Mouse (Mus musculus) midbrain, embryonic 10.5 days (tissue): ENCODE measurements at regions not wholly inside any gene's neighbourhood (a gene's known extent, or its start where the extent isn't known, plus 50 kb on each side); places are given as distances from the start of the nearest gene placed in this dataset.

Source experiments
- DNase-seq: peaks from one replicate; pipeline ENCODE4 v3.0.0-alpha.2; 2017; ENCODE audit warnings: low spot score
- H3K27ac ChIP-seq: fragments of 300-500 bp; sonication (generic); replicated peaks from 2 replicates; pipeline ENCODE4 v1.5.1; 2016; ENCODE audit warnings: mild to moderate bottlenecking
- H3K27me3 ChIP-seq: fragments of 300-500 bp; sonication (generic); 2 replicates; pipeline ENCODE4 v1.6.1; 2016; ENCODE audit warnings: low read depth, mild to moderate bottlenecking; ENCODE audit not compliant: poor library complexity, severe bottlenecking
- H3K36me3 ChIP-seq: fragments of 300-500 bp; sonication (generic); 2 replicates; pipeline ENCODE4 v1.6.1; 2016; ENCODE audit warnings: mild to moderate bottlenecking, moderate library complexity
- H3K4me1 ChIP-seq: fragments of 300-500 bp; sonication (generic); 2 replicates; pipeline ENCODE4 v1.6.1; 2016
- H3K4me3 ChIP-seq: fragments of 300-500 bp; sonication (generic); 2 replicates; pipeline ENCODE4 v1.5.1; 2016; ENCODE audit warnings: mild to moderate bottlenecking, moderate library complexity
- H3K9me3 ChIP-seq: fragments of 300-500 bp; sonication (generic); replicated peaks from 2 replicates; pipeline ENCODE4 v1.6.1; 2016; ENCODE audit warnings: mild to moderate bottlenecking
- WGBS: fragments of 180-500 bp; shearing (Covaris S2); methylation state at CpG from one replicate; pipeline ENCODE4 v1.1.7; 2016; 5-methylcytosine and 5-hydroxymethylcytosine counted together

DNA sequence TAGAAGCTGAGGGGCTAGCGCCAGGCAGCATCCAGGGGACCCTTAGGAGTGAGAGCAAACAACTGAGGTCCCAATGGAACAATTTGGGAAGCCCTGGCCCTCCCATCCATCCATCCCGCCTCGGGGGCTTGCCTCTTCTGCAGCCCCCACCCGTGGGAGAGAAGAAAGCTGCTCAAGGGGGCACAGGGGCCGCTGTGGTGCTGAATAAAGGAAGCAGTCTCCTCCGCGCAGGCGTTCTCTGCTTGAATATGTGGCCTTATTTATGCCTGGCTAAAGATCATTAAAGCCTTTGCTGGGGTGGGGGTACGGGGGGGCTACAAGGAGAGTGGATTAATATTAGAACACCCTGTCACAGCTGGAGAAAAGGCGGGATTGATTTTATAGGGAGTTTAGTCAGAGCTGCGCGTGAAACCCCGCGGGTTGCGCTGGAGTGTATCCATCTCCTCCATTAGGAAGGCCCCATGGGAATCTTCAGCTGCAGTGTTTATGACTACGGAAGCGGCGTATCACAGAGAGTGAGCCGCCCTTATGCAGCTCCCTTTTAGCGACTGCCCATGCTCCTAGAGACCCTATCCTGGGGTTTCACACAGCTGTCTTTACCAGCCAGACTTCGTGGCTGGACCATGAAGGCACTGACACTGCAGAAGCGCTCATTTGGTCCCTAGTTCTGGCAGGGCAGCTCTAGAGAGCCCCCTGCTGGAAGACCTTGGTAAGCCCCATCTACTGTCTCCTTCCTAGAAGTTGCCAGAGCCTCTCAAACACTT lies 183.9 kb upstream of the Gm4791 start:
- H3K36me3 ChIP-seq: no peaks in the 10 kb centered on the region
- 17% methylated on average over 22 of the region's 22 CpGs for WGBS
- H3K9me3 ChIP-seq: no peaks in the 10 kb centered on the region
- peaks cover 25% of the 10 kb centered on the region for H3K27me3 ChIP-seq
- peak; percentile 80 for DNase-seq
- H3K27ac ChIP-seq: peak overlapping the region; percentile 72
- peak overlapping the region; percentile 49 for H3K4me3 ChIP-seq
- H3K4me1 ChIP-seq: peaks cover 9% of the 10 kb centered on the region

DNA sequence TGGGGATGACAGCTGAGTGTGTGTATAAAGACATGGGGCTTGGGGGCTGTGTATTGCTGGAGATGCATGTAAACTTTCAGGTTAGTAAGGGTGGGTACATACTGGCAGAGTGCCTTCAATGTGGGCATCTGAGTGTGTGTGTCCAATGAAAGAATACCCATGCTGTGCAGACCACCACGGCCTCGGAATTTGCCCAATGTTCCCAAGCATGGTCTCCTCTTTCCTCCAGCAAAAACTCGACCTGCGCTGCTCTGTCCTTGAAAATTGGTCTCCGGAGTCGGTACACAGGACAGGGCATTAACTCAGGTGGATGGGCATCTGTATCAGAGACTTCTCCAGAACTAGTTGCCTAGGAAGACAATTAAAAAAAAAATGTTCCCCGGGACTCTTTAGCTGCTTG lies 188.3 kb upstream of the Gm4791 start:
- no peak overlapping the region for H3K27ac ChIP-seq
- no peak overlapping the region for H3K4me3 ChIP-seq
- H3K36me3 ChIP-seq: no peaks in the 10 kb centered on the region
- peaks cover 16% of the 10 kb centered on the region for H3K4me1 ChIP-seq
- no peaks in the 10 kb centered on the region for H3K9me3 ChIP-seq
- DNase-seq: no peak
- H3K27me3 ChIP-seq: peaks cover 29% of the 10 kb centered on the region
- 90% methylated on average over 7 of the region's 7 CpGs for whole genome bisulfite sequencing

DNA sequence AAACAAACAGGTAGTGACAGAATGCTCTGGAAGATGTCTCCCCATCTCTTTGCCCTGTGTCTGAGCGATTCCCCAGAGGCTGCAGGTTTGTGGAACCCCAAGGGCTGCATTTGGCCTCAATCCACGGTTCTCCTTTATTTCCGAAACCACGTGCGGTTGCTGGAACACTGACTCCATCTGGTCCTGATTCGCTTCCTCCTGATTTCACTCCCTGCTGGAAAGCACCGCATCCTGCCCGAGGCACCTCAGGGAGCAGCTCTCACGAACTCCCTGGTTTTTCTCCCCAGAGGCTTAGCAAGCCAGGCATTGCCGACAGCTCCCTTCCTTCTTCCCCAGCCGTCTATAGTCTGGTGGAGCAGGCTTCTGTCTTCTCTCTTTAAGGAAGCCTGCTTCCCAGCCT lies 203.1 kb upstream of the Gm4791 start:
- no peak overlapping the region for H3K27ac ChIP-seq
- 67% methylated on average over 11 of the region's 11 CpGs for WGBS
- H3K36me3 ChIP-seq: no peaks in the 10 kb centered on the region
- no peaks in the 10 kb centered on the region for H3K27me3 ChIP-seq
- no peaks in the 10 kb centered on the region for H3K4me1 ChIP-seq
- H3K4me3 ChIP-seq: no peak overlapping the region
- H3K9me3 ChIP-seq: no peaks in the 10 kb centered on the region
- no peak for DNase-seq

GRCm38 (mm10) chr9:46789036-46789435 lies 209.5 kb upstream of the Gm4791 start:
- Histone ChIP-seq H3K4me1 (no peaks in the 10 kb centered on the region), H3K9me3 (no peaks in the 10 kb centered on the region), H3K27me3 (no peaks in the 10 kb centered on the region), H3K4me3 (no peak overlapping the region), H3K27ac (no peak overlapping the region), H3K36me3 (no peaks in the 10 kb centered on the region)
- WGBS: 78% methylated on average over 10 of the region's 10 CpGs
- no peak for DNase-seq

GRCm38 (mm10) chr9:46788456-46788855 lies 210.1 kb upstream of the Gm4791 start:
- Histone ChIP-seq H3K36me3 (no peaks in the 10 kb centered on the region), H3K27me3 (no peaks in the 10 kb centered on the region), H3K4me1 (no peaks in the 10 kb centered on the region), H3K4me3 (no peak overlapping the region), H3K9me3 (no peaks in the 10 kb centered on the region), H3K27ac (no peak overlapping the region)
- no peak for DNase-seq
- WGBS: 91% methylated on average over 5 of the region's 5 CpGs

- DNase-seq: no peak
- H3K27me3 ChIP-seq: no peaks in the 10 kb centered on the region
- H3K36me3 ChIP-seq: no peaks in the 10 kb centered on the region
- WGBS: 90% methylated on average over 17 of the region's 17 CpGs
- no peaks in the 10 kb centered on the region for H3K9me3 ChIP-seq
- H3K4me3 ChIP-seq: no peak overlapping the region
- H3K4me1 ChIP-seq: no peaks in the 10 kb centered on the region
- no peak overlapping the region for H3K27ac ChIP-seq
These were observed 214.1 kb upstream of the Gm4791 start for GRCm38 (mm10) chr9:46784355-46784975.

- DNase-seq: no peak
- Histone ChIP-seq H3K4me1 (no peaks in the 10 kb centered on the region), H3K9me3 (no peaks in the 10 kb centered on the region), H3K36me3 (no peaks in the 10 kb centered on the region), H3K27ac (no peak overlapping the region), H3K4me3 (no peak overlapping the region), H3K27me3 (no peaks in the 10 kb centered on the region)
- 88% methylated on average over 12 of the region's 12 CpGs for WGBS
These were observed 214.8 kb upstream of the Gm4791 start for GRCm38 (mm10) chr9:46783597-46784354.

GRCm38 (mm10) chr9:46781681-46782080 lies 216.9 kb upstream of the Gm4791 start:
- DNase-seq: no peak
- WGBS: 89% methylated on average over 8 of the region's 8 CpGs
- Histone ChIP-seq H3K27ac (no peak overlapping the region), H3K9me3 (no peaks in the 10 kb centered on the region), H3K27me3 (no peaks in the 10 kb centered on the region), H3K36me3 (no peaks in the 10 kb centered on the region), H3K4me3 (no peak overlapping the region), H3K4me1 (no peaks in the 10 kb centered on the region)

- Histone ChIP-seq H3K27me3 (no peaks in the 10 kb centered on the region), H3K27ac (no peak overlapping the region), H3K4me1 (no peaks in the 10 kb centered on the region), H3K9me3 (no peaks in the 10 kb centered on the region), H3K4me3 (no peak overlapping the region), H3K36me3 (no peaks in the 10 kb centered on the region)
- DNase-seq: no peak
- 92% methylated on average over 6 of the region's 6 CpGs for WGBS
These were observed 219.8 kb upstream of the Gm4791 start for GRCm38 (mm10) chr9:46778769-46779168.

DNA sequence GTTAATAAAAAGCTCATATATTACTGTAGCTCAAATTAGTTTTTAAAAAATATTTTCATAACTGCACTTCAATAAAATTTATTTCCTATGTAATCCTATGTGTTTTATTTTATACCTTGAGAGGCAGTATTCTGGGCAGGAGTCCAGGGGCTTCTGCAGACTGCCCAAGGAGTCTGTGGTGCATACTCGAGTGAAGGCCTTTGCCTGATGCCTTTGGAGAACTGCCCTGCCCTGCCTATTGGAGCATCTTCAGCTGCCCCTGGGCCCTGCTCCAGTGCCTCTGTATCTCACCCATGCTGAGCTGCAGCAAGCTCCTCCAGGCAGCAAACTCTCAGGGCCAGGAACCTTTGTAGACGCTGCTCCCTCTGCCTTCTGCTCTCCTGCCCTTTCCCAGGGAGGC lies 223.7 kb upstream of the Gm4791 start:
- Histone ChIP-seq H3K27me3 (no peaks in the 10 kb centered on the region), H3K27ac (no peak overlapping the region), H3K36me3 (no peaks in the 10 kb centered on the region), H3K9me3 (no peaks in the 10 kb centered on the region), H3K4me3 (no peak overlapping the region), H3K4me1 (no peaks in the 10 kb centered on the region)
- no peak for DNase-seq
- 73% methylated on average over 2 of the region's 2 CpGs for WGBS

DNA sequence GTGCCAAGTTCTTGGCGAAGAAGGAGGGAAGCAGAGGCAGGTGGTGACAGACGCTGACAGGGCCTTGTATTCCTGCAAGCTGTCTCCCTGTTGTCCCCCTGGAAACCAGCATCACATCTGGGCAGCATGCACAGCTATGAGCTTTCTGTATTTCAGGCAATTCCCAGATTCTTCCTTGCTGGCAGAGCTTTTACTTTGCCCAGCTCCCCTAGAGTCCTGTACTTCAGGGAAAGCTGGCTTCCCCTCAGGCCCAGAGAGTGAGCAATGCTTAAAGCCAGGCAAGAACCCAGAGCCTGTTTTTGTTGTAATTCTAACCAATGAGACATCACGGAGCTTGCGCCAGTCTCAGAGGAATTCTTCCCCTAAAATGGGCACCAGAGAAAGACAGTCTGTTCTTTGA lies 238.3 kb upstream of the Gm4791 start:
- WGBS: 76% methylated on average over 4 of the region's 4 CpGs
- Histone ChIP-seq H3K4me1 (no peaks in the 10 kb centered on the region), H3K36me3 (no peaks in the 10 kb centered on the region), H3K4me3 (no peak overlapping the region), H3K27me3 (no peaks in the 10 kb centered on the region), H3K9me3 (no peaks in the 10 kb centered on the region), H3K27ac (no peak overlapping the region)
- no peak for DNase-seq

DNA sequence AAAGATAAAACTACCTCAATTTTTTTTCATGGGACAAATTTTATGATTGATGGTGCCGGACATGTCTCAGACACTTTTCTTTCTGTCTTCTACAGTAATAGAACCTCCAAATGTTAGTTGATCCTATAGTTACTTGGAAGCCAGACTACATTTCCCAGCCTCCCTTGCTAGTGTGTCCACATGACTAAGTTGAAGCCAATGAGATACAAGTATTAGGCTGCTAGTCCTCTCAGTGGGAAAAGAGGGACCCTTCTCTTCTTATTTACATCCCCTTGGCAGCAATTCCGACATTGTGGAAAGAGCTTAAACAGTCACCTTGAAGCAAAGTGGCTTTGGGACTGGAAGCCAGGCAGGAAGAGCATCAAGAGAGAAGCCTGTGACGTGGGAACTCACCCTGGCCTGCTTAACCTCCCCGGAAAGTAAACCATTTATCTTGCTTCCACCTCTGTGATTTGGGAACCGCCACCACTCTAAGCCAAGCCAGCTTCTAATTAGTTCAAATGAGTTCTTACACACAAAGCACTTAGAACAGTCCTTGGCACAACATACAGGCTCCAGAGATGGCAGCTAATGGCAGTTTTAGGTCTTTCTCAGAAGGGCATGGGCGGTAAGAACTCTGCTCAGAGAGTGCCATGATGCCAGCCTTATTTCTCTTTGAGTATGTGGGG lies 241.4 kb upstream of the Gm4791 start:
- Histone ChIP-seq H3K4me1 (peaks cover 2% of the 10 kb centered on the region), H3K27me3 (no peaks in the 10 kb centered on the region), H3K36me3 (no peaks in the 10 kb centered on the region), H3K4me3 (no peak overlapping the region), H3K27ac (no peak overlapping the region), H3K9me3 (no peaks in the 10 kb centered on the region)
- 78% methylated on average over 6 of the region's 6 CpGs for WGBS
- DNase-seq: no peak
